Mouse (Mus musculus) megakaryocyte, embryonic 14.5 days (primary cell): ENCODE measurements at regions not wholly inside any gene's neighbourhood (a gene's known extent, or its start where the extent isn't known, plus 50 kb on each side); places are given as distances from the start of the nearest gene placed in this dataset.

Experiments
- H3K27me3 ChIP-seq: replicated peaks from 2 replicates; pipeline ENCODE3; 2012; ENCODE audit warnings: inconsistent platforms
- H3K36me3 ChIP-seq: replicated peaks from 2 replicates; pipeline ENCODE3; 2012; ENCODE audit warnings: low read length, inconsistent platforms, mixed read lengths
- H3K4me1 ChIP-seq: 2 replicates; pipeline ENCODE4 v1.6.1; 2012; ENCODE audit warnings: inconsistent platforms
- H3K4me3 ChIP-seq: replicated peaks from 2 replicates; pipeline ENCODE3; 2012; ENCODE audit warnings: moderate library complexity, mild to moderate bottlenecking, inconsistent platforms
- H3K9me3 ChIP-seq: 2 replicates; pipeline ENCODE4 v1.6.1; 2012; ENCODE audit warnings: inconsistent platforms
- FLI1 ChIP-seq: IDR thresholded peaks from 2 replicates; pipeline ENCODE4 v1.6.1; 2012; ENCODE audit warnings: low read length, inconsistent platforms, mixed read lengths
- GATA1 ChIP-seq: IDR thresholded peaks from 3 replicates; pipeline ENCODE4 v1.6.1; 2012; ENCODE audit warnings: mixed read lengths, low read length, inconsistent platforms, borderline replicate concordance

DNA sequence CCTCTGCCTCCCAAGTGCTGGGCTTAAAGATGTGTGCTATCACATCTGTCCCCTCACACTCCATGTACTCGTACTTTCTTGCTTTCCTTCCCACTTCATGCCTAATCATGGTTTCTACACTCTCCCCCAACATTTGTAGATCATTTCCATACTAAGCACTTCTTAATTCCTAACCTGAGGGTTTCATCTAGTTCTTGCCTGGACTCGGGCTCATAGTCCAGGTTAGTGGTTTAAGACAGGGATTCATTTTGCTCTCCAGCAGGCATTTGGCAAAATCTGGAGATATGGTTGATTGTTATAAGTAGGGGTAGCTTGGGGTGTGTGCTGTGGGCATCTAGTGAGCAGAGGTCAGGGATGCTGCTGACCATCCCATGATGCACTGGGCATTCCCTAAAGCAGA lies 108.3 kb downstream of the Ppp4r2 start:
- TF ChIP-seq GATA1 (no peak), FLI1 (no peak)
- no peaks in the 10 kb centered on the region for H3K27me3 ChIP-seq

DNA sequence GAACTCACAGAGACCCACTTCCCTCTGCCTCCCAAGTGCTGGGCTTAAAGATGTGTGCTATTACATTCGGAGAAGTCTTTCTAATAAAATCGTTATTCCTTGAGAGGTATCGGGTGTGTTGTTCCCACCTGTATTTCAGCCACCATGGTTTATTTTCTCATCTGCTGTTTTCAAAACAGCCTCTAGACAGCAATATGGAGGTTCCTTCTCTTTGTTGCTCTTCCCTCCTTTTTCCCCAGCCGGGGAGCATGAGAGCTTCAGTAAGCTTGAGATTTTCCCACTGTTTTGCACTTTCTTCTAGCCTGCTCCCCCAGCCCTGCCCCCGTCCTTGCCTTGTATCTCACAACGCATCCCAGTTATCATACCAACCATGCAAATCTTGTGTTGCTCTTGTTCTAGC lies 109.5 kb downstream of the Ppp4r2 start:
- Histone ChIP-seq H3K36me3 (no peaks in the 10 kb centered on the region), H3K27me3 (no peaks in the 10 kb centered on the region), H3K4me3 (no peak overlapping the region), H3K4me1 (no peaks in the 10 kb centered on the region), H3K9me3 (peaks cover 2% of the 10 kb centered on the region; the same call in 1 of the 2 replicates)
- TF ChIP-seq FLI1 (no peak), GATA1 (no peak)

More for the DNA sequence above, 108.3 kb downstream of the Ppp4r2 start:
- no peaks in the 10 kb centered on the region for H3K36me3 ChIP-seq
- H3K9me3 ChIP-seq, result peaks cover 2% of the 10 kb centered on the region; the same call in 1 of the 2 replicates
- H3K4me3 ChIP-seq, result no peak overlapping the region
- H3K4me1 ChIP-seq, result no peaks in the 10 kb centered on the region

DNA sequence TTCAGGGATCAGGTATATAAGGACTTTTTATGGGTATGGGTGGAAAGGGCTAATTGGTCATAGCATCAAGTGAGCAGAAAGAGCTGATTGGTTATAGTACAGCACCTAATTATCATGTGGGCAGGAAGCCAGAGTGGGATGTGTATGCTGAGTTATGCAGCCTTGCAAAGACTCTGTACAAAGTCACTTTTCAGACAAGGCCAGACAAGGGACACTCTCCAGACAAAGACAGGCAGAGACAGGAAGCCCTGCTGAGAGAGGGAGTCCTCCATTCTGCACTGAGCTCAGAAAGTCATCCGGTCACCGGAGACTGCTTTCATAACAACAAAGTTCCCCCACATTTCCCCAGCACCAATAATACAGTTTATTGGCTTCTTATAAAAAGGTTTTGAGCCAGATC lies 112.4 kb downstream of the Ppp4r2 start:
- TF ChIP-seq GATA1 (no peak), FLI1 (no peak)
- no peaks in the 10 kb centered on the region for H3K27me3 ChIP-seq
- H3K36me3 ChIP-seq, result no peaks in the 10 kb centered on the region
- no peak overlapping the region for H3K4me3 ChIP-seq
- H3K4me1 ChIP-seq, result no peaks in the 10 kb centered on the region
- 0 out of 2 replicates have a peak, but pooled peaks cover 2% of the 10 kb centered on the region for H3K9me3 ChIP-seq

DNA sequence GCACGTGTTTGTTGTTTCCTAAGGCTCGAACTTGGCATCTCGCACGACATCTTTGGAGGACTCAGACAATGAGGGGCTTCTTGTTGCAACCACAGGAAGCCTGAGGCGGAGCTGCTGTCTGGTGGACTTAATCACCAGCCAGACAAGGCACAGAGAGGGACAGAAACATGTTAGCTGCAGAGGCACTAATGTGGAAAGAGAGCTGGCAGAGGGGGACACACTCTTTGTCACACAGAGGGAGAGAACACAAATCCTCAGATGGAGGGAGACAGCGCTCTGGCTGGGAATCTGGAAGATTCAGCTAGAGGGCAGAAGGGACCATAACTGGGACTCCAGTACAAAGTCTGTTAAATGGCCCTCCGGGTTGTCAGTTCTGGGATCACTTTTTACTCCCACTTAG lies 114.9 kb downstream of the Ppp4r2 start:
- Histone ChIP-seq H3K4me1 (no peaks in the 10 kb centered on the region), H3K9me3 (no peaks in the 10 kb centered on the region), H3K36me3 (no peaks in the 10 kb centered on the region), H3K27me3 (no peaks in the 10 kb centered on the region), H3K4me3 (no peak overlapping the region)
- no peak for TF ChIP-seq FLI1

DNA sequence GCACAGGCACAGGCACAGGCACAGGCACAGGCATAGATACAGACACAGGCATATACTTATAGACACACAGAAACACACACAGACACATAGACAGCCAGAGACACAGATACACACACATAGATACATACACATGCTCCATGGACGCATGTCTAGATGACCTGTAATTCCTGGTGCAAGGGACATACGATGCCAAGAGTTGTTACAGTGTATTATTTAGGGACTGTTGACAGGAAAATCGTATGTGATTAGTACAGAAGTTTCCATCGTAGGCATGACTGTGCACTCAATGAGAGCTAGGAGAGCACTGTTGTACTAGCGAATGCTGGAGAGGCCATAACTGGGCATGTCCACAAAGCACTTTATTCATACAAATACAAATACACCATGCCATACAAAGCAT lies 118.2 kb downstream of the Ppp4r2 start:
- no peak for TF ChIP-seq GATA1
- TF ChIP-seq FLI1, result no peak
- Histone ChIP-seq H3K4me3 (no peak overlapping the region), H3K4me1 (no peaks in the 10 kb centered on the region), H3K36me3 (no peaks in the 10 kb centered on the region), H3K9me3 (no peaks in the 10 kb centered on the region), H3K27me3 (no peaks in the 10 kb centered on the region)

DNA sequence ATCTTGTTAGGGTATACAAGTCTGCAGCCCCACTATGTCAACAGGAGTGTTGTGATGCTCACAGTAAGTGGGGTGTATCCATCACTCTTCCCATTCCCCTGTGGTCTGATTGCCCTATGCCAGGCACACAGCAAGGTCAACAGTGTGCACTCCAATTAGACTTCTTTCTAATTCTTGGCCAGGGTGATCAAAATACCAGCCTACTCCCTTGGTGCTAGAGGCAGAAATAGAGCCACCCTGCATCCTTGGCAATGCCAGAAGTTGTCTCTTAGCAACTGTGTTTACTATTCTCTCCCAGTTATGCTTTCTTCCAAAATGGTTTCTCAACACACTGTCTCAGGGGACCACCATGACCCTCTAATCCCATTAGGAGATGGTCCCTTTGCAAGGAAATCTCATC lies 119.0 kb downstream of the Ppp4r2 start:
- no peaks in the 10 kb centered on the region for H3K27me3 ChIP-seq
- no peaks in the 10 kb centered on the region for H3K4me1 ChIP-seq
- H3K36me3 ChIP-seq, result no peaks in the 10 kb centered on the region
- H3K9me3 ChIP-seq, result no peaks in the 10 kb centered on the region
- TF ChIP-seq GATA1, result no peak
- TF ChIP-seq FLI1, result no peak
- no peak overlapping the region for H3K4me3 ChIP-seq

DNA sequence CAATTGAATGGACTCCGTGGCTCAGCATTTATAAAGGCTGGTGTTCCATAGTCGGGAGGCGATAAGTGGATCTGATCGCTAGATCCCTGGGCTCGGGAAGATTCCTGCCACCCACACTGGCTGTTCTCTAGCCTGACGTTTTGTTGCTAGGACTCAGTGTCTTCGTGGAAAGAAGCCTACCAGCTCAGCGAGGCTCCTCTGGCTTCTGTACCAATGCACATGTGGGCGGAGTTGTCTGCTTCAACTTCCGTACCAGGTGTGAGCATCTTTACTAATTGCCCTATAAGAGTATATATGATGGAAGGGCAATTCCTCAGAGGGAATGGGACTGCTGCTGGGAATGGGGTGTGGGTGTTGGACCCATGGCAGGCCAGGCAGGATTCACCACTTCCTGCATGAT lies 121.1 kb downstream of the Ppp4r2 start:
- H3K9me3 ChIP-seq, result no peaks in the 10 kb centered on the region
- H3K4me3 ChIP-seq, result no peak overlapping the region
- no peaks in the 10 kb centered on the region for H3K36me3 ChIP-seq
- TF ChIP-seq GATA1 (no peak), FLI1 (no peak)
- H3K27me3 ChIP-seq, result no peaks in the 10 kb centered on the region
- H3K4me1 ChIP-seq, result no peaks in the 10 kb centered on the region

DNA sequence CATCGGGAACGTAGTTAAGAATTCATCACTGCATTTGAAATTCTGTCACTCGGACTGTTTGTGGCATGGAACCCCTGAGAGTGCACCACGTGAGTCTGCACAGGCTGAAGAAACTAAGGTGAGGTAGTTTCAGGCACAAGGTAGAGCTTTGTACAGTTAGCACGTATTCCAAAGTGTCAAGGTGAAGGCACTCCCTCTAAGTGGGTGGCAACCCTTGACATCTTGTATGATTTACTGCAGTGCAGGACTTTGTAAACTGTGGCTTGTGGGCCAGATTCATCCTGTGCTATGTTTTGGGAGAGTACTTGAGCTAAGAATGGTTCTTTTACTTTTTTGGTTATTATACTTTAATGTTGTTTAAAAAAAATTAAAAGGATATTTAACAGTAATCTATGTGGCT lies 133.1 kb downstream of the Ppp4r2 start:
- no peaks in the 10 kb centered on the region for H3K36me3 ChIP-seq
- no peaks in the 10 kb centered on the region for H3K27me3 ChIP-seq
- 0 out of 2 replicates have a peak, but pooled peaks cover 4% of the 10 kb centered on the region for H3K9me3 ChIP-seq
- no peaks in the 10 kb centered on the region for H3K4me1 ChIP-seq
- no peak overlapping the region for H3K4me3 ChIP-seq
- TF ChIP-seq FLI1 (no peak), GATA1 (no peak)

DNA sequence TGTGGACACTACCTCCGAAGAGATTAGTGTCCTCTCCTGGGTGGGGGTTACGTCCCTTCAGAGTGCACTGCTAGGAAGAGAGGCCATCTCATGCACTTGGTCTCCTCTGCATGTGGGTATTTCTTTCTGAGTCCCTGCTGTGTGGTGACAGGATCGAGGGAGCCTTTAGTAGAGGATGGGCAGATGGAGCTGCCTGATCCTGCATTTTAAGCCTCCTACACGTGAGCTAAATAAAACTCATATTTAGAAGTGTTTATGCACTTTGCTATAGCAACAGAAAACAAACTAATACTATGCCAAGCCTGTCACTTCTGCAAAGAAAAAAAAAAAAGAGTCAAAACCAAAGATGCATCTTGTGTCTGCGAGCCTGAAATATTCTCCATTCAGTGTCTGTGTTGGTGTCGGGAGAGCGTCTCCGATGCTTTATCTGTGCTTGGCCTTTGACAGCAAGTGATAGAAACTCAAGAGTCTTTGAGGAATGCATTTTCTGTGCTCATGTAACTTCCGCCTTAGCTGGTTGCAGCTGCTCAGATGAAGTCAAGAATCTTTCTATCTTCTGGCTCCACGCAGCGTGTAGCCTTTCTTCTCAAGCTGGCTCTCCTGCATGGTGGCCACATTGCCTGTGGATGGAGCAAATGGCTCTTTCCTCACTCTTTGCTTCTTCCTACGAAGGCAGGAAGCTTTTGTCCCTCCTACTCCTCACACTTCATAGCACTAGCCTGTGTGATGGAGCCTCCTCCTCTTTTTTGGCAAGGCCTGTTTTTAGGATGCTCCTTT lies 134.8 kb downstream of the Ppp4r2 start:
- no peaks in the 10 kb centered on the region for H3K4me1 ChIP-seq
- no peaks in the 10 kb centered on the region for H3K27me3 ChIP-seq
- H3K4me3 ChIP-seq, result no peak overlapping the region
- H3K9me3 ChIP-seq, result 0 out of 2 replicates have a peak, but pooled peaks cover 4% of the 10 kb centered on the region
- TF ChIP-seq GATA1 (no peak), FLI1 (no peak)
- no peaks in the 10 kb centered on the region for H3K36me3 ChIP-seq

DNA sequence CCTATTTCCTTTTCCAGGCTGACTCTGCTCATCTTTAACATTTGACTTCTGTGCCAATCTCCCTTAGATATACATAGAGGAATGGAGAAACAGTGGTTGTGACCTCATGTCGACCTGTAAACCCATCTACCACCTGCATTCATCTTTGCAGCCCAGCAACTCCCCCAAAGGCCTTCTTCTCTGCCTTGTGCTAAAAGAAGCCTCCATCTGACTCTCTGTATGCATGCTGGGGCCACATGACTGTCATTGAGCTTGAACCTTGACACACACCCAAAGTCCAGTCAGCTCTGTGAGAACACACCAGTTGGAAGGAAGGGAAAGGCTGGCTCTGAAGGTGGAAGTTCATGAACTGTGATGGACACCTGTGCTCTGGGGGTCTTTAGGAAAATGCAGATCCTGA lies 135.5 kb downstream of the Ppp4r2 start:
- H3K9me3 ChIP-seq, result 0 out of 2 replicates have a peak, but pooled peaks cover 4% of the 10 kb centered on the region
- H3K27me3 ChIP-seq, result no peaks in the 10 kb centered on the region
- TF ChIP-seq GATA1 (no peak), FLI1 (no peak)
- no peak overlapping the region for H3K4me3 ChIP-seq
- no peaks in the 10 kb centered on the region for H3K36me3 ChIP-seq
- no peaks in the 10 kb centered on the region for H3K4me1 ChIP-seq
